Comparison of ENCODE assay signal across 20 mouse cellular contexts in genomic region chr13:97704541-97704940, GRCm38 (mm10).
"Had no signal": no experiment of that assay in that cellular context is flagged by ENCODE, and none has a peak within 500 bp of the region (broad histone marks: within the 10 kb centered on the region; RNA-seq: fewer than 3 reads in every experiment).

No protein-coding gene starts in this region.

- DNase-seq: liver, postnatal 0 days; lung, adult 2 months; lung, postnatal 14 days; lung, postnatal 36 days; retina, postnatal 1 day; right cerebral cortex, adult 18-20 months; right cerebral cortex, postnatal 25 days; right cerebral cortex, postnatal 4 days; thymus, adult 2 months; thymus, postnatal 25 days; thymus, postnatal 4 days had no signal

- H3K4me3 ChIP-seq: lung, embryonic 15.5 days; megakaryocyte, embryonic 14.5 days; midbrain, embryonic 13.5 days; myocyte; neural tube, embryonic 13.5 days; neural tube, embryonic 15.5 days; stomach, embryonic 15.5 days had no signal

- H3K27ac ChIP-seq: lung, embryonic 15.5 days; macrophage; midbrain, embryonic 13.5 days; neural tube, embryonic 13.5 days; neural tube, embryonic 15.5 days; stomach, embryonic 15.5 days; stomach, postnatal 0 days had no signal
